Mouse (Mus musculus): ENCODE measurements at regions not wholly inside any gene's neighbourhood (a gene's known extent, or its start where the extent isn't known, plus 50 kb on each side); places are given as distances from the start of the nearest gene placed in this dataset.

GRCm38 (mm10) chr14:103938201-103938600, 94.0 kb upstream of the Ednrb start:
- in situ Hi-C loops (cut with MboI; ENCODE audit: low sequenced_read_pairs) = no loop called here

- in situ Hi-C loops (cut with MboI; ENCODE audit: low sequenced_read_pairs) = no loop called here
Observed at GRCm38 (mm10) chr14:103937700-103938099, 93.5 kb upstream of the Ednrb start.

- in situ Hi-C loops (cut with MboI; ENCODE audit: low sequenced_read_pairs) = no loop called here
Observed at GRCm38 (mm10) chr14:103933813-103934212, 89.6 kb upstream of the Ednrb start.

GRCm38 (mm10) chr14:103932170-103932569, 88.0 kb upstream of the Ednrb start:
- in situ Hi-C loops (cut with MboI; ENCODE audit: low sequenced_read_pairs) = no loop called here

GRCm38 (mm10) chr14:103929734-103930364, 85.6 kb upstream of the Ednrb start:
- in situ Hi-C loops (cut with MboI; ENCODE audit: low sequenced_read_pairs) = no loop called here

- in situ Hi-C loops (cut with MboI; ENCODE audit: low sequenced_read_pairs) = no loop called here
Observed at GRCm38 (mm10) chr14:103929155-103929729, 85.0 kb upstream of the Ednrb start.

- in situ Hi-C loops (cut with MboI; ENCODE audit: low sequenced_read_pairs) = no loop called here
Observed at GRCm38 (mm10) chr14:103920169-103920568, 76.0 kb upstream of the Ednrb start.

GRCm38 (mm10) chr14:103919380-103919779, 75.2 kb upstream of the Ednrb start:
- in situ Hi-C loops (cut with MboI; ENCODE audit: low sequenced_read_pairs) = no loop called here

GRCm38 (mm10) chr14:103913453-103913852, 69.3 kb upstream of the Ednrb start:
- in situ Hi-C loops (cut with MboI; ENCODE audit: low sequenced_read_pairs) = no loop called here

- in situ Hi-C loops (cut with MboI; ENCODE audit: low sequenced_read_pairs) = no loop called here
Observed at GRCm38 (mm10) chr14:103911707-103912106, 67.5 kb upstream of the Ednrb start.

- in situ Hi-C loops (cut with MboI; ENCODE audit: low sequenced_read_pairs) = no loop called here
Observed at GRCm38 (mm10) chr14:103911280-103911679, 67.1 kb upstream of the Ednrb start.

GRCm38 (mm10) chr14:103906417-103907070, 62.3 kb upstream of the Ednrb start:
- in situ Hi-C loops (cut with MboI; ENCODE audit: low sequenced_read_pairs) = no loop called here

GRCm38 (mm10) chr14:103900817-103901216, 56.6 kb upstream of the Ednrb start:
- in situ Hi-C loops (cut with MboI; ENCODE audit: low sequenced_read_pairs) = no loop called here

- in situ Hi-C loops (cut with MboI; ENCODE audit: low sequenced_read_pairs) = no loop called here
Observed at GRCm38 (mm10) chr14:103899111-103899814, 55.1 kb upstream of the Ednrb start.

- in situ Hi-C loops (cut with MboI; ENCODE audit: low sequenced_read_pairs) = no loop called here
Observed at GRCm38 (mm10) chr14:103898689-103899088, 54.5 kb upstream of the Ednrb start.

- in situ Hi-C loops (cut with MboI; ENCODE audit: low sequenced_read_pairs) = no loop called here
Observed at GRCm38 (mm10) chr14:103895261-103895660, 51.1 kb upstream of the Ednrb start.
